Mouse (Mus musculus) brain, embryonic 14.5 days (tissue): ENCODE measurements around the gene Fancc. TPM values are rescaled to one million over a fixed set of nuclear protein-coding genes. Genes with fewer than 3 reads are reported as not detected.

ENCODE experiments used
- DNase-seq: peaks from one replicate; pipeline ENCODE4 v3.0.0-alpha.2; 2011; ENCODE audit warnings: low read depth
- CTCF ChIP-seq: fragments of 200-500 bp; IDR thresholded peaks from 2 replicates; pipeline ENCODE4 v1.5.1; 2012; ENCODE audit warnings: inconsistent platforms, mild to moderate bottlenecking, moderate library complexity, borderline replicate concordance; ENCODE audit not compliant: insufficient read depth, insufficient read length; ENCODE audit errors: extremely low read depth
- POLR2A ChIP-seq: fragments of 200-500 bp; IDR thresholded peaks from 2 replicates; pipeline ENCODE4 v1.6.1; 2012; ENCODE audit warnings: mild to moderate bottlenecking, inconsistent platforms, borderline replicate concordance; ENCODE audit not compliant: poor library complexity, insufficient read depth, insufficient read length, severe bottlenecking; ENCODE audit errors: extremely low read depth
- polyA plus RNA-seq: library from polyadenylated mRNA; depleted of rRNA; stranded (reverse); fragments of >200 nt; gene quantifications from 2 replicates; pipeline ENCODE4 v1.2.3, GENCODE M21; 2012

Gene Fancc
- polyA plus RNA-seq, 1 experiment, result 12.7 TPM

DNA sequence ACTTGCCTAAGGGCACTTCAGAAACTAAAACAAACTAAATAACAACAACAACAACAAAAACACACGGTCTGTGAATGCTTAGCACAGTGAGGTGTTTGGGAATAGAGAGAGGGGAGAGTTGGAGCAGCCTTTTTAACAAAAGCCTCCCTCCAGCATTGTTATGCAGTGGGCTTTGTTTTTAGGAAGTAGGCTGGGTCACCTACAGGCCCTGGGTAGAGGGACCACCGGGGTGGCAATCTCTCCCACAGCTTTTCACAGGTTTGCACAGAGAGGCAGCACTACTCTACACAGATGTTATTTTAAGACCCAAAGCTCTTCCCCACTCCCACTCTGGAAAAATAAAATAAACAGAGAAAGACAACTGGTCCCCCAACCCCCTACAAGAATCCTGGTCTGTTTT lies 31.8 kb upstream of the Fancc start:
- DNase-seq, result no peak
- TF ChIP-seq CTCF (no peak), POLR2A (no peak)

DNA sequence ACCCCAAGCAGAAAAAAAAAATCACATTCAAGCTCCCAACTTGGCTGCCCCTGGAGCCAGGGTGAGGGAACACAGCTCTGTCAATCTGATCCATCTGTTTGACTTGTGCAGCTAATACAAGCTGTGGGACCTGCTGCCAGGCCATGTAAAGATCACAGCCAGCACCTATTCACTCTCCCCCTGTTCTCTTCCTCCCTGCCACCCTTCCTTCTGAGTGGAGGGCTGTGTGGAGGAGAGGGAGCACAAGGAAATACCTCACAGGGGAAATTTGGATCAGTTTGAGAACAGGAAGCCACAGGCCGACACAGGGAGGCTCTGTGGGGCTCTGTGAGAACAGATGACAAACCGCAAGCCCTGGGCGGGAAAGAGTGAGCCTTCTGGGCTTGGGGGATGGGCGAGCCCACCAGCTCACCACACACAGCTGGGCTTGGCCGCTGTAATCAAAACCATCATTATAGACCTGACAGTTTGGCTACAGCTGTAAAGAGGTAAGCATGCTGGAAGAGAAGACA lies 31.1 kb upstream of the Fancc start:
- DNase-seq, result peak; percentile 53
- no peak for TF ChIP-seq POLR2A
- TF ChIP-seq CTCF, result no peak

DNA sequence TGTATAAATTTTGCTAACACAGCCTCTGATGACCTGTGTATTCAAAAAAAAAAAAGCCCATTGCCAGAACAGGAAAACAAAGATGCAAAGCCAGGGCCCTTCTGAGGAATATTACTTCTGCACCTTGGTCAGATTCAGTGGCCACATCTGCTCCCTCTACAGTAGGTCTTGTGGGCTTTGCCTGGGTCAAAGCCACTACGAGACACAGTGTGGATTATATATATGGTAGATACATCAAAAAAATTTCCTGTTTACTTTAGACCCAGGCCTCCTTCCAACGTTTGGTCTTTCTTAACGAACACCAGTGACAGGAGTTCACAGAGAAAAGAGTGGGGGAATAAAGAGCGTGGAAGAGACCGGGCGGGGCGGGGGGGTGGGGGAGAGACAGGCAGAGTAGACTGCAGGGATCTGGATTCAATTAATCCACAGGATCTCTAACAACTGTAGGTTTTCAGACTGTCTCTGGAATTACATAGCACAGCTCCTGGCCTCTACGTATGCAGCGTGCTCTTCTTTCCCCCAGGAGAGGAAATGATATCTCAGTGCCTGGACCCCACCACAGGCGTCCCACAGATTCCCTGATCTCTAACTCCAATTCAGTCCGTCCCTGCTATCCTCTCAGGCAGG lies 28.6 kb upstream of the Fancc start:
- DNase-seq, result no peak
- TF ChIP-seq POLR2A (no peak), CTCF (no peak)

DNA sequence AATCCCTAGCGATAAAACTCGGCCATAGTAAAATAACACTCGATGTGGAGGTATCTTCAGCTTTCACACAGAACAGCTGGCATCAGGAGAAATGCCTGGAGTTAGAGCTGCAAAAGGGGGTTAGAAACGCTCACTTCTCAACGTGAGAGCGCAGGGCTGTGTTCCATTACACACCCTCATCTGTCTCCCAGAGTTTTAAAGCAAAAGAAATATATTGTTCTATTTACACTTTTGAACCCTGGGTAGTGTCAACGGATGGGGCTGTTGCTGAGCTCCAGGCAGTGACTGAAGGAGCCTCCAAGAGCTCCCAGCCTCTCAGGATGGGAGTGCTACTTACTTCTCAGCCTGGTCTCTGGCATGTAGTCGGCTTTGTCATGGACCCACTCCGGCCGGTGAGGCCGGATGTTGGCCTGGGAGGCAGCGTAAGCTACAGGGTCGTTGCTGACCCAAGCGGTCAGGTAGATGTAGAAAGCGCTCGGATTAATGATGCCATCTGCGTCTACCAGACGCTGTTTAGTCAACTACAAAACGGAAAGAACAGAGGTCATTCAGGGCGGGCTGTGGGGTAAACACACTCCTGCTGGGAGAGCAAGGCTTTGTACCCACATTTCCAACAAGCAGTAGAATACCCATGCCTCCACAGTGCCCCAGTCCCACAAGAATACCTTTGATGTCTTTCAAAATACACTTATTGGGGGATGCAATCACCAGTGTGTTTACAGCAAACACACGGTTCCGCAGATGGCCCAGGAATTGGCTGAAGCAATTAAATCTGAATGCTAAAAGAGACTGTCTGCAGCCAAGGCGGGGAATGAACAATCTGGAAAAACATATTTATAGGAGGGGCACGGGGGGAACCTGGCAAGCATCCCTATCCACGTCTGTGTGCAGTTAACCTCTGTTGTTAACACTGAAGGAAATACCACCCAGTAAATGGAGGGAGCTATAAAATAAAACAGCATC lies 27.8 kb upstream of the Fancc start:
- peak; percentile 87 for DNase-seq
- TF ChIP-seq POLR2A (no peak), CTCF (no peak)

DNA sequence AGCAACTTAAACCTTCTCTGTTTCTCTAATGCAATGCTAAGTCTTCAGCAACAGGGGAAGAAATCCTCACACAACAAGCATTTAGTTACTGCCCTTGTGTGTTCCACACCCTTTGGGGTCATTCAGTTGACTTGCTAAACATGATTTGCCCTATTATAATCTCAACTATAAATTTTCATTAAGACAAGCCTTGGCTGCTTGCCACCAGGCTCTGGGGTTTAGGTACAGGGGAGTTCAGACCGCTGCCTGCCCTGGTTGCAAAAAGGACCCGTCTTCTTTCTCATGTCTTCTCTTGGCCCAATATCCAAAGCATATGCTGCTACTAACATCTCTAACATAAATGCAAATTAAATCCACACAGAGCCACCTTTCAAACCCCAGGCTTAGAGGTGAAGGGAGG lies 27.0 kb upstream of the Fancc start:
- TF ChIP-seq POLR2A, result no peak
- TF ChIP-seq CTCF, result no peak
- peak; percentile 33 for DNase-seq

DNA sequence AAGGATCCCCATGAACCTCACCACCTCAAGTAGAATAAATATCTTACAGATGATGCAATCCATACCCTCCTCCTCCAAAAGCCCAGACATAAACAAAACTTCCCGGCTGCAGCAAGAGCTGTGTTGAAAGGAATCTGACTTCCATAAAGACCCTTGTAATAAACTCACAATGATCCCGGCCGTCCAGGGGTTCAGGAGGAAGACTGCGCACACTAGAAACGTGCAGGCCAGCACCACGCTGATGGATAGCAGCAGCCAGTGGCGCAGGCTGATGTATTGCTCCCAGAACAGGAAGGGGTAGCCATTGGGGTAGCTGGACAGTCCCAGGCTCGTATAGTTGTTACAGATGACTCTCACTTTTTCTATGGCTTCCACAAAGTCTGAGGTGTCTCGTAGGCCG lies 25.8 kb upstream of the Fancc start:
- TF ChIP-seq CTCF (no peak), POLR2A (no peak)
- no peak for DNase-seq

DNA sequence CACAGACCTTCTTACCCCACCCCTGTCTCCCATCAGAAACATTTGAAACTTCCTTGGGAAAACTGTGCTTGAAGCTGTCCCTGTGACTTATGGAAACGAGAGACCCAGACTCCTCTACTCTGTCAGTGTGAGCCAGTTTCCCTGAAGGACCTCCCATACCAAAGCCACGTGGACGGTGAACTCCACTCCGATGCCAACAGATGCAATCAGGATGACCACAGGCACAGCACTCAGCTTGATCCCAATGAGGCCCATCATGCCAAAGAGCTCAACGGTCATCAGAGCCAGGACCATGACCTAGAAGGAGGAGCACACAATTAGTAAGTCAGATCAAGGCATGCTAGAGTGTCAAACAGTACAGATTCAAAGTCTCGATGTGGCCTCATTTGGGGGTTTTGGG lies 23.0 kb upstream of the Fancc start:
- DNase-seq, result no peak
- TF ChIP-seq CTCF (no peak), POLR2A (no peak)

DNA sequence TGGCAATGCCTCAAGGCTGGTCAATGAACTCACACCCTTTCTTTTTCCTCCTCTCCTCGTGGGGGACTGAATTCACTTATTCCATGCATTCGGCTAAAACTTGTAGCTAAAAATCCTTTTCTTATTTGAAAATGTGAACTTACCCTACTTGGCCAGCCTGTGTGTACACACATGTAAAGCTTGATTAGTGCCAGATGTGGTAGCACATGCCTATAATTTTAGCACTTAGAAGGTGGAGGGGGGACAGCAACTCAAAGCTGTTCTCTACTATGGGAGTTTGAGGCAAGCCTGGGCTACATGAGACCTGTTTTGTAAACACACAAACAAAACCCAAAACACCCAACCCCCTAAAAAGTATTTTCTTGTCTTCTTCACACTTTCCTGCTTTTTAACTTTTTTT lies 19.5 kb upstream of the Fancc start:
- no peak for DNase-seq
- TF ChIP-seq CTCF (no peak), POLR2A (no peak)

DNA sequence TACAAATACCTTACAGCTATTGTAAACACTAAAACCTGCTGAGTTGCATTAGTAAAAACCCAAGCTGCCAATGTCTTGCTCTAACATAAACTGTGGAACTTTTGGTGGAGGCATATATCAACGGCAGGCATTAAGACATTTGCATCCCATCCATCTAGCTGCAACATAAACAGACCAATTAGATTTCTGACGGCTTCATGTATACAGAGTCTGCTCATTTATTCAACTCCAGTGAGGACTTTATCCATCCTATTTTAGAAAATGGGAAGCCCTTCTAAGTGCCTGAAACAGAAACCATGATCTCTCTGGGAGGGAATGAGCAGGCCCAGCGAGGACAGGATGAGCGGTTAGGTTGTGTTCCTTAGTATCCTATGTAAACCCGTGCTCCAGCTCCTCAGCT lies 18.5 kb upstream of the Fancc start:
- no peak for DNase-seq
- TF ChIP-seq POLR2A (no peak), CTCF (no peak)

DNA sequence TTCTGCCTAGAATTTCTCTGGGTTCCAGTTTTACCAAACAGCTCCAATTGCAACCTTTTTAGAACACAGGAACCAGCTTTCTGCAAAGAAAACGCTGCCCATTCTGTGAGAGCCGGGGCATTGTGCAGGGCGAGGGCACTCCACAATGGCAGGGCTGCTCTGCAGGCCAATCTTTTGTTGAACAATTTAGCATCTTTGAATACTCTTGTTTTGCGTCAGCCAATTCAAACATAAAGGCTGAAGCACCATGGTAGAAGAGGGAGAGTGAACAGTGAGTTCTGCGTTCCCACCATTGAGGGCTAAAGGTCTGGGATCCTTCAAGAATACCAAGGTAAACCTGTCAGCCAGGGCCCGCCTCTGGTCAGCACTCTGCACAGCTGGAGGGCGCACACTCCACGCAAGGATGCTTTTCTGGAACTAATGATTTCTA lies 17.9 kb upstream of the Fancc start:
- no peak for TF ChIP-seq CTCF
- TF ChIP-seq POLR2A, result no peak
- DNase-seq, result peak; percentile 87

DNA sequence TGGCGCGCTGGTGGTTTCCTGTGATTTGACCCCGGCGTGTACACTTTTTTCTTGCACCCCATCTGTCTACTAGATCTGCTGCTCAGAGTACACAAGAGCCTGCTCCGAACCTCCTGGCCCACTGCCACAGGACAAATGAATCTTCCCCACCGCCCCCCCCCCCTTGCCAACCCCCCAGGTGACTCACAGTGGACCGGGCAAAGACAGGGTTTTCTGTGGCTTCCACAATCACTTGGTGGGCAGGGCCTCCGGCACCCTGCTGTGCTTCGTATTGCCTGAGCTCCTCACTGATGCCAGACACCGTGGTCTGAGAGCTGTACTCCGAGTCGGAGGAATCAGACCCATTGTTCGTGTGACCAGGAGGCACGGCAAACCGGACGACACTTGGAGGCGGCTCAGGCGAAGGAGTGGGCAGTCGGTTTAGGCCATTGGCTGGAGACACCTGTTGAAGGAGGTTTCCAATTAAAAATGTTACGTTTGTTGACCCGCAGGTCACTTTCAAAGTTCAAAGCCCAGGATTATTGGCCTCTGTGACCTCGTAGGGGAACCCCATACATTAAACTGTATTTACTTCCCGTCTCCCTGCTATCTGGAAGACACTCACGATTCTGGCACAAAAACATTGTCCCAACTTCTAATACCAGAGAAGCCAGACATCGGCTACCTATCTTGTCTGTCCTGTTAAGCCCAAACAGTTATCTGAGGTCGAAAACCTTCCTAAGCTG lies 16.5 kb upstream of the Fancc start:
- DNase-seq, result peak; percentile 43
- no peak for TF ChIP-seq POLR2A
- no peak for TF ChIP-seq CTCF
